Mouse (Mus musculus) olfactory bulb, adult 2 months (tissue): ENCODE results near the gene Jdp2. TPM values are rescaled to one million over a fixed set of nuclear protein-coding genes. Genes with fewer than 3 reads are reported as not detected.

Source experiments
- H3K27ac ChIP-seq: fragments of 200-500 bp; 2 replicates; pipeline ENCODE4 v1.5.1; 2012; ENCODE audit warnings: low read depth, low read length; ENCODE audit not compliant: insufficient read depth
- H3K4me1 ChIP-seq: fragments of 200-500 bp; 2 replicates; pipeline ENCODE4 v1.6.1; 2012; ENCODE audit warnings: low read length; ENCODE audit not compliant: control insufficient read depth, insufficient read depth
- H3K4me3 ChIP-seq: fragments of 200-500 bp; 2 replicates; pipeline ENCODE4 v1.5.1; 2012; ENCODE audit warnings: mild to moderate bottlenecking, low read depth, low read length, moderate library complexity; ENCODE audit not compliant: insufficient read depth
- CTCF ChIP-seq: fragments of 200-500 bp; IDR thresholded peaks from 2 replicates; pipeline ENCODE4 v1.5.1; 2012; ENCODE audit warnings: low read depth, mild to moderate bottlenecking, low read length, moderate library complexity; ENCODE audit not compliant: insufficient read depth
- POLR2A ChIP-seq: fragments of 200-500 bp; IDR thresholded peaks from 2 replicates; pipeline ENCODE4 v1.6.1; 2012; ENCODE audit warnings: mild to moderate bottlenecking, low read depth, low read length, moderate library complexity; ENCODE audit not compliant: insufficient read depth
- WGBS: fragments of 180-500 bp; shearing (Covaris S2); methylation state at CpG from one replicate; pipeline ENCODE4 v1.1.7; 2018; 5-methylcytosine and 5-hydroxymethylcytosine counted together
- polyA plus RNA-seq: library from polyadenylated mRNA; stranded (reverse); fragments of >200 nt; gene quantifications from 2 replicates; pipeline ENCODE4 v1.2.4, GENCODE M21; 2012; ENCODE audit warnings: low replicate concordance; ENCODE audit not compliant: missing spikeins, insufficient read depth, insufficient read length

Jdp2 gene
- polyA plus RNA-seq, 1 experiment: not detected

DNA sequence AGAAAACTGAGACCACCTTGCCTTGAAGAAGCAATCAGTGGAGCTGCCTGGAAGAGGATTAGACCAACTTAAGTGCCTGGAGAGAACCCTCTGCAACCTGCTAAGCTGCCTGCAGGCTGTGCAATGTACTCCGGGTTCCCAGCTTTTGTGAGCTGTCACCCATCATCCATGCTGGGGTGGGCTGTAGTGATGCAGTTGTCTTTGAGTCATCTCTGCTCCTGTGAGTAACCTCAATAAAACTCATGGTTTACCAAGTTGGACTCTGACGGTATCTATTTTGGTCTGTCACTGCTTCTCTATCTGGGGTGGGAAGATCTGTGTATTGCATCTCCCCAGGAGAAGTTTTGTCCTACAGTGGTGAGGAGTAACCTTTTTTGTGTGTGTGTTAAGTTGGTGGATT is 4.4 kb upstream of the Jdp2 start:
- TF ChIP-seq CTCF (no peak), POLR2A (no peak)
- Histone ChIP-seq H3K27ac (no peak overlapping the region), H3K4me1 (peaks cover 10% of the 10 kb centered on the region), H3K4me3 (no peak overlapping the region)
- 59% methylated on average over 2 of the region's 2 CpGs for WGBS

DNA sequence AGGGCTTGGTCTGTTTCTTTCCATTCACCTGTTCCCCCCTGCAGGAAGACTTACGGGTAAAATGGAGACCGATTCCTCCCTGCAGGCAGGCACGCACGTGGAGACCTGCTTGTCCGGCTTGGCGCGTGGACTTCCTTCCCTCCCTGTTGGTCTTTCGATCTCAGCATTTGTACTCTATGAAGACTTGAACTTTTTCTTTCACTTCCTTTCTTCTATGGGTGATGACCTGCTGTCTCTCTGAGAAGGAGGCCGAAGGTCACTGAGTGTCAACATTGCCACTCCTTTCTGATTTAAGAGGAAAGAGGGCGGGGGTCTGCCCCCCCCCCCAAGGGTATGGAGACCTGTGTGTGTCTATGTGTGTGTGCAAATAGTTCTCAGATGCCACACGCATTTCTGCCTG is 774 bp upstream of the Jdp2 start:
- Histone ChIP-seq H3K4me3 (peak overlapping the region; percentile 81), H3K27ac (peak overlapping the region; percentile 99), H3K4me1 (peaks cover 34% of the 10 kb centered on the region)
- no peak for TF ChIP-seq CTCF
- TF ChIP-seq POLR2A: no peak
- 80% methylated on average over 11 of the region's 11 CpGs for WGBS

GRCm38 (mm10) chr12:85599478-85600152 is 788 bp downstream of the Jdp2 start:
- under 1% methylated on average over 47 of the region's 49 CpGs for WGBS
- H3K4me1 ChIP-seq: peaks cover 44% of the 10 kb centered on the region
- H3K27ac ChIP-seq: peak overlapping the region; percentile 99
- TF ChIP-seq POLR2A (no peak), CTCF (no peak)
- peak overlapping the region; percentile 81 for H3K4me3 ChIP-seq

GRCm38 (mm10) chr12:85600637-85601036 is 1.8 kb downstream of the Jdp2 start:
- no peak for TF ChIP-seq POLR2A
- no peak for TF ChIP-seq CTCF
- 31% methylated on average over 7 of the region's 7 CpGs for WGBS
- Histone ChIP-seq H3K27ac (no peak overlapping the region), H3K4me3 (peak overlapping the region; percentile 81), H3K4me1 (peaks cover 47% of the 10 kb centered on the region)

DNA sequence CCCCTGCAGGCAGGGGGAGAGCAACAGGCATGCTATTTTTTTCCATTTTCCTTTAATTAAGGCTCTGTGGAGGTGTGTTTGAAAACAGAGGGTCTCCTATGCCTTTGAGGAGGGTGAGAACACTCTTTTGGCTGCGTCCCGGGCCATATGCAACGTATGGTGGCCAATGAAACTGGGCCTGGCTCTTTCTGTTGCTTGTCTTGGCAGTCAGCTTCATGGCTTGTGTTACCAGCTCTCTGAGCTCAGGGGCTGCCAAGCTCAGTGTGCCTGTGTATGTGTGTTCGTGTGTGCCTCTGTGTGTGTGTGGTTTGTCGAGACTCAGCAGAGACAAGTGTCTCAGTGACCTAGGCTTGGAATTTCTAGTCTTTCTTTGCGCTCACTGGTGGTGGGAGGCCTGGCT is 2.7 kb downstream of the Jdp2 start:
- WGBS: 52% methylated on average over 6 of the region's 6 CpGs
- peaks cover 47% of the 10 kb centered on the region for H3K4me1 ChIP-seq
- no peak for TF ChIP-seq CTCF
- no peak for TF ChIP-seq POLR2A
- H3K4me3 ChIP-seq: peak overlapping the region; percentile 5
- no peak overlapping the region for H3K27ac ChIP-seq

GRCm38 (mm10) chr12:85602153-85602552 is 3.3 kb downstream of the Jdp2 start:
- H3K4me3 ChIP-seq: no peak overlapping the region
- peaks cover 47% of the 10 kb centered on the region for H3K4me1 ChIP-seq
- H3K27ac ChIP-seq: 0 out of 2 replicates have a peak overlapping the region, but pooled peaks have one; percentile 15
- TF ChIP-seq CTCF: no peak
- TF ChIP-seq POLR2A: no peak
- 51% methylated on average over 2 of the region's 2 CpGs for WGBS

DNA sequence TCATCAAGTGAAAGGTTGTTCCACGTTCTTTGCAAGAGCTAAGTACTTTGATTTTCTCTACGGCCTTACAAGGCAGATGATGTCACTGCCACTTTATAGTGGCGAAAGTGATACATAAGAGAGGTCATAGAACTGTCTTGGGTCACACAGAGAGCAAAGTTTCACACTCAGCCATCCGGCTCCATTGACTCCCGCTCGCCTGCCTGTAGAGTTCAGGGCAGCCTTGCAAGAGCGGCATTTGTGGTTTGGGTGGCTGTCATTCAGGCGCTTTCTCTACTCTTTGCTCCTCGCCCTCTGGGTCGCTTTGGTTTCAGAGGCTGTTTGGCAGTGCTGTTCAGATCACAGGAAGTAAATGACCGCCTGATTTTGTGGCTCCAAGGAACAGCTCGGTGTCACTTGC is 4.0 kb downstream of the Jdp2 start:
- 76% methylated on average over 12 of the region's 12 CpGs for WGBS
- H3K27ac ChIP-seq: peak overlapping the region; percentile 59

GRCm38 (mm10) chr12:85603767-85604166 is 4.9 kb downstream of the Jdp2 start:
- H3K4me3 ChIP-seq: no peak overlapping the region

More for the DNA sequence above, 4.0 kb downstream of the Jdp2 start:
- H3K4me1 ChIP-seq: peaks cover 50% of the 10 kb centered on the region
- TF ChIP-seq POLR2A (no peak), CTCF (no peak)
- no peak overlapping the region for H3K4me3 ChIP-seq

DNA sequence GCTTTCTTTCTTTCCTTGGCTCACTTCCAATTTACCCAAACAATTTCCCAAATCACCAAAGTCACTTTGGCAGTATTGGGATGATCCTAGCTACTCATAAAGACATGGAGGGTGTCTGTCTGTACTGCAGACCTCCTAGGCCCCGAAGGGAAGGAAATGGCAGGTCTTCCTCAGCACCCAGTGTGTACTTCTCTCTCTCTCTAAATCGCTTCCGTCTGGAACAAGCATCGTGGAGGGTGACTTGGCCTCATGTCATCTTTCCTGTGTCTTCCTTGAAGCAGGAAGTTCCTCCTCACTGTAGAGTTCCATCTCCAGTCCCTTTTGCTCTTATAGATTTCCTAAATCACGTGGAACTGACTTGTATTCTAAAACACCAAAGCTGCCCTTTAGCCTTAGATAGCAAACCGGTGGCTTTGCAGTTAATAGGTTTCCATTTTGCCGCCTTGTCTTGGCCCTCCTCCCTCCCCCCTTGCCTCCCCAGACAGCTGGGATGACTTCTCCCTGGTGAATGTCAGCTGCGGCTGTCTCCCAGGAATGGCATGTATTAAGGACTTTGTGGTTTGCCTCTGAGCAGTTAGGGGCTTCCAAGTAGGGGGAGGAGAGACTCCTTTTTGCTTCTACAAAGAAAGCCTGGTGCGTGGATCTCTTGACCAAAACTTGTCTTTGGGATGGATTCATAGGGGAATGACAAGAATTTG is 5.6 kb downstream of the Jdp2 start:
- peaks cover 55% of the 10 kb centered on the region for H3K4me1 ChIP-seq
- 48% methylated on average over 9 of the region's 9 CpGs for WGBS
- TF ChIP-seq POLR2A (no peak), CTCF (no peak)
- peak overlapping the region; percentile 30; the same call in 1 of the 2 replicates for H3K27ac ChIP-seq
- H3K4me3 ChIP-seq: no peak overlapping the region

More at GRCm38 (mm10) chr12:85603767-85604166, 4.9 kb downstream of the Jdp2 start:
- WGBS: 28% methylated on average over 9 of the region's 9 CpGs
- H3K4me1 ChIP-seq: peaks cover 50% of the 10 kb centered on the region
- TF ChIP-seq POLR2A (no peak), CTCF (no peak)
- peak overlapping the region; percentile 59 for H3K27ac ChIP-seq
